Mouse (Mus musculus) hindbrain, embryonic 13.5 days (tissue): ENCODE data around the gene Paip2b. TPM values are rescaled to one million over a fixed set of nuclear protein-coding genes. Genes with fewer than 3 reads are reported as not detected.
"Not testable (repeated sequence)": the region's sequence is repeated elsewhere in the genome, so short reads cannot be mapped to it uniquely, and the experiment has no call there.

Experiments
- ATAC-seq: fragments of 200-750 bp; cut with Nextera tagmentation; 2 replicates; pipeline ENCODE4 v1.8.0; 2017; ENCODE audit warnings: moderate TSS enrichment; ENCODE audit not compliant: low FRiP score
- H3K27ac ChIP-seq: fragments of 300-500 bp; sonication (generic); 2 replicates; pipeline ENCODE4 v1.5.1; 2015; ENCODE audit warnings: inconsistent platforms, mild to moderate bottlenecking, moderate library complexity
- H3K27me3 ChIP-seq: fragments of 300-500 bp; sonication (generic); 2 replicates; pipeline ENCODE4 v1.6.1; 2015; ENCODE audit warnings: mild to moderate bottlenecking, inconsistent platforms
- H3K36me3 ChIP-seq: fragments of 300-500 bp; sonication (generic); 2 replicates; pipeline ENCODE4 v1.6.1; 2015; ENCODE audit warnings: mild to moderate bottlenecking, inconsistent platforms
- H3K4me1 ChIP-seq: fragments of 300-500 bp; sonication (generic); replicated peaks from 2 replicates; pipeline ENCODE4 v1.6.1; 2015; ENCODE audit warnings: inconsistent platforms
- H3K4me2 ChIP-seq: fragments of 300-500 bp; sonication (generic); 2 replicates; pipeline ENCODE4 v1.6.1; 2015; ENCODE audit warnings: inconsistent platforms, mild to moderate bottlenecking, moderate library complexity
- H3K4me3 ChIP-seq: fragments of 300-500 bp; sonication (generic); 2 replicates; pipeline ENCODE4 v1.5.1; 2015; ENCODE audit warnings: mild to moderate bottlenecking, inconsistent platforms
- H3K9ac ChIP-seq: fragments of 300-500 bp; sonication (generic); 2 replicates; pipeline ENCODE4 v1.6.1; 2015; ENCODE audit warnings: mild to moderate bottlenecking, inconsistent platforms
- H3K9me3 ChIP-seq: fragments of 300-500 bp; sonication (generic); 2 replicates; pipeline ENCODE4 v1.6.1; 2016; ENCODE audit warnings: inconsistent platforms
- WGBS: fragments of 180-500 bp; shearing (Covaris S2); methylation state at CpG from one replicate; pipeline ENCODE4 v1.1.7; 2015; 5-methylcytosine and 5-hydroxymethylcytosine counted together
- polyA plus RNA-seq: library from polyadenylated mRNA; unstranded; fragments of >200 nt; fragmentation: Nextera tagmentation; extraction: Ambion mirVana; gene quantifications from 2 replicates; pipeline ENCODE4 v1.2.1, GENCODE M21; 2015

Paip2b gene
- polyA plus RNA-seq, 1 experiment from 2014 or later: 25.3 TPM

DNA sequence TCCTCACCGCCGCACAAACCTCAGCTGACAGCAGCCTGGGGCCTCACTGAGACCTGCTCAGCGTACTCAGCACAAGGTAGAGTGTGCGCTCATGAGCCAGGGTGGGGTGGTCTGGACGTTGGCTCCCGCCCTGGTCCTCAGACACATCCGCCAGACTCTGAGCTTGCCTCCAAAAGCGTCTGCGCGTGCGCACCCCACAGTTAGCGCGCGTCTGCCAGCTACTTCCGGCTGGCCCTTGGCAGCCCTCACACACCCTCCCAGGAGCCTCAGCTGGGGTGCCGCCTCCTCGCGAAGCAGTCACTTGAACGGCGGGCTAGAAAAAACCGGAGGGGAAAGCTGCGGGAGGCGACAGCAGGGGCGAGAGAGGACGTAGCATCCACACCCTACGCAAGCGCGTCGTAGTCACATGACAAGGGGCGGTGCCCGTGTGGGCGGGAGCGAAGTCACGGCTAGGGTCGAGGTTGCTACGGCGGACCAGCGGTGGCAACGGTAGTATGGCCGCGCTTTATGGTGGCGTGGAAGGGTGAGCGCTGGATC, 36.7 kb downstream of the Paip2b start, which contains the start of gene Nagk:
Gene Nagk (plus strand): TSS at position 223 of the 537 bp plus-strand sequence.
- ATAC-seq: peak; percentile 97
- under 1% methylated on average over 43 of the region's 43 CpGs for WGBS

GRCm38 (mm10) chr6:83791251-83791890, 40.2 kb downstream of the Paip2b start:
- Histone ChIP-seq H3K27ac (no peak overlapping the region), H3K4me3 (no peak overlapping the region), H3K9ac (no peak overlapping the region), H3K9me3 (no peaks in the 10 kb centered on the region), H3K27me3 (0 out of 2 replicates have a peak, but pooled peaks cover 12% of the 10 kb centered on the region), H3K4me2 (no peak overlapping the region), H3K36me3 (no peaks in the 10 kb centered on the region), H3K4me1 (peaks cover 19% of the 10 kb centered on the region)
- WGBS: 82% methylated on average over 4 of the region's 4 CpGs
- ATAC-seq: no peak

More for the DNA sequence above, 36.7 kb downstream of the Paip2b start, which contains the start of gene Nagk:
- Histone ChIP-seq H3K27ac (peak within 1 kb of the TSS; percentile 98), H3K4me3 (peak within 1 kb of the TSS; percentile 73), H3K4me1 (peaks cover 24% of the 10 kb centered on the region), H3K9me3 (no peaks in the 10 kb centered on the region), H3K36me3 (peaks cover 20% of the 10 kb centered on the region), H3K9ac (peak within 1 kb of the TSS; percentile 91), H3K27me3 (0 out of 2 replicates have a peak, but pooled peaks cover 12% of the 10 kb centered on the region), H3K4me2 (peak within 1 kb of the TSS; percentile 85)

- H3K4me2 ChIP-seq, H3K9me3 ChIP-seq, ATAC-seq, H3K27ac ChIP-seq, H3K4me3 ChIP-seq, H3K36me3 ChIP-seq, H3K9ac ChIP-seq: not testable (repeated sequence)
- Histone ChIP-seq H3K4me1 (peaks cover 12% of the 10 kb centered on the region), H3K27me3 (peaks cover 12% of the 10 kb centered on the region; the same call in 1 of the 2 replicates)
- 88% methylated on average over 5 of the region's 5 CpGs for WGBS
Measured at GRCm38 (mm10) chr6:83790533-83790932, 41.0 kb downstream of the Paip2b start.

- Histone ChIP-seq H3K36me3 (no peaks in the 10 kb centered on the region), H3K4me2 (no peak overlapping the region), H3K9me3 (no peaks in the 10 kb centered on the region), H3K27ac (no peak overlapping the region), H3K4me3 (no peak overlapping the region), H3K9ac (peak overlapping the region; percentile 43; the same call in 1 of the 2 replicates), H3K4me1 (peaks cover 4% of the 10 kb centered on the region; the same call in 1 of the 2 replicates), H3K27me3 (peaks cover 12% of the 10 kb centered on the region; the same call in 1 of the 2 replicates)
- 35% methylated on average over 7 of the region's 7 CpGs for WGBS
- no peak for ATAC-seq
Measured at GRCm38 (mm10) chr6:83788554-83788953, 43.0 kb downstream of the Paip2b start.

GRCm38 (mm10) chr6:83786426-83786825, 45.1 kb downstream of the Paip2b start:
- no peak overlapping the region for H3K4me3 ChIP-seq
- no peak overlapping the region for H3K4me2 ChIP-seq
- no peaks in the 10 kb centered on the region for H3K36me3 ChIP-seq
- 86% methylated on average over 3 of the region's 3 CpGs for WGBS
- peaks cover 4% of the 10 kb centered on the region; the same call in 1 of the 2 replicates for H3K4me1 ChIP-seq
- no peak overlapping the region for H3K27ac ChIP-seq
- peaks cover 3% of the 10 kb centered on the region; the same call in 1 of the 2 replicates for H3K27me3 ChIP-seq
- no peak for ATAC-seq
- H3K9me3 ChIP-seq: no peaks in the 10 kb centered on the region
- no peak overlapping the region for H3K9ac ChIP-seq

DNA sequence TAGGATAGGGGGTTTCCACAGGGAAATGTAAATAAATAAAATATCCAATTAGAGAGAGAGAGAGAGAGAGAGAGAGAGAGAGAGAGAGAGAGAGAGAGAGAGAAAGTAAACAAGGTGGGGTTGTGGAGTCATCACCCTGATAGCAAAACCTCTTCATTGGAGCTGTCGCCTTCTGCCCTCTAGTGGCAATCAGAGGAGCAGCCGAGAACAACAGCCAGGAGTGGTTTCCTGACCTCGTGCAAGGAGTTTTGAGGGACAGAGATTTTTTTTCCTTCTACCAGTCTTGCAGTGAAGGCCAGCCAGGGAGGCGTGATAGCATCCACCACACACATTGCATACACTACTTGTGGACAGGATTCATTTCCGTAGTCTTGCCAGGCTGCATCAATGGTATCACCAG, 52.5 kb downstream of the Paip2b start:
- no peaks in the 10 kb centered on the region for H3K36me3 ChIP-seq
- H3K4me1 ChIP-seq: peaks cover 16% of the 10 kb centered on the region
- no peak overlapping the region for H3K4me2 ChIP-seq
- WGBS: 8% methylated on average over 5 of the region's 5 CpGs
- 0 out of 2 replicates have a peak, but pooled peaks cover 3% of the 10 kb centered on the region for H3K27me3 ChIP-seq
- no peak overlapping the region for H3K27ac ChIP-seq
- H3K4me3 ChIP-seq: no peak overlapping the region
- H3K9ac ChIP-seq: no peak overlapping the region
- H3K9me3 ChIP-seq: no peaks in the 10 kb centered on the region
- ATAC-seq: no peak

DNA sequence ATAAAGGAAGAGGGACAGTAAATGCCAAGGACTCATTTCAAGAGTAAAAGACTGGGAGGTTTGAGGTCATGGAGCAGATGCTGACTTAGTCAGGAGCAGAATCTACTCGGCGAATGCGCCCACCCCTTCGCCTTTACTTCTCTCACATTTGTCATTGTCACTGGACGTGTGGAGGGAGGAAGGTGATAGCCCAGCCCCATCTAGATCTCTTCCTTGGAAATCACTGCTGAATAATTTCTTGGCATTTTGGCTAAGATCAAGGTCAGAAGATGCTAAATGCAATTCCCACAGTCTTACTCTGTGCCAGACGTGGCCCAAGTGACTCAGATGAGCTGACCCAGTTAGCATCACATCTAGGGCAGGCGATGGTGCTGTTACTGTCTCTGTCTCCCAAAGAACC, 53.2 kb downstream of the Paip2b start:
- H3K4me1 ChIP-seq: peaks cover 23% of the 10 kb centered on the region
- 0 out of 2 replicates have a peak, but pooled peaks cover 2% of the 10 kb centered on the region for H3K36me3 ChIP-seq
- H3K27me3 ChIP-seq: 0 out of 2 replicates have a peak, but pooled peaks cover 3% of the 10 kb centered on the region
- no peak overlapping the region for H3K4me3 ChIP-seq
- H3K9ac ChIP-seq: no peak overlapping the region
- ATAC-seq: no peak
- H3K27ac ChIP-seq: no peak overlapping the region
- H3K9me3 ChIP-seq: no peaks in the 10 kb centered on the region
- 78% methylated on average over 7 of the region's 7 CpGs for WGBS
- no peak overlapping the region for H3K4me2 ChIP-seq

- Histone ChIP-seq H3K27ac (peak within 1 kb of the TSS; percentile 87), H3K4me2 (peak within 1 kb of the TSS; percentile 76), H3K9me3 (no peaks in the 10 kb centered on the region), H3K4me3 (peak within 1 kb of the TSS; percentile 93), H3K4me1 (peaks cover 30% of the 10 kb centered on the region), H3K27me3 (0 out of 2 replicates have a peak, but pooled peaks cover 3% of the 10 kb centered on the region), H3K36me3 (peaks cover 22% of the 10 kb centered on the region), H3K9ac (peak within 1 kb of the TSS; percentile 97)
- under 1% methylated on average over 45 of the region's 45 CpGs for WGBS
- ATAC-seq: peak; percentile 95
Measured at GRCm38 (mm10) chr6:83775638-83776293, 55.8 kb downstream of the Paip2b start, which contains the start of gene Tex261. Tex261 (minus strand) TSS chr6:83775813.

- H3K9me3 ChIP-seq: no peaks in the 10 kb centered on the region
- peaks cover 30% of the 10 kb centered on the region for H3K4me1 ChIP-seq
- peaks cover 28% of the 10 kb centered on the region for H3K36me3 ChIP-seq
- H3K27me3 ChIP-seq: no peaks in the 10 kb centered on the region
- peak; percentile 56 for ATAC-seq
- H3K4me3 ChIP-seq: peak overlapping the region; percentile 93
- 2% methylated on average over 14 of the region's 14 CpGs for WGBS
- H3K4me2 ChIP-seq: peak overlapping the region; percentile 76
- H3K9ac ChIP-seq: peak overlapping the region; percentile 97
- peak overlapping the region; percentile 87 for H3K27ac ChIP-seq
Measured at GRCm38 (mm10) chr6:83774781-83775563, 56.6 kb downstream of the Paip2b start.

DNA sequence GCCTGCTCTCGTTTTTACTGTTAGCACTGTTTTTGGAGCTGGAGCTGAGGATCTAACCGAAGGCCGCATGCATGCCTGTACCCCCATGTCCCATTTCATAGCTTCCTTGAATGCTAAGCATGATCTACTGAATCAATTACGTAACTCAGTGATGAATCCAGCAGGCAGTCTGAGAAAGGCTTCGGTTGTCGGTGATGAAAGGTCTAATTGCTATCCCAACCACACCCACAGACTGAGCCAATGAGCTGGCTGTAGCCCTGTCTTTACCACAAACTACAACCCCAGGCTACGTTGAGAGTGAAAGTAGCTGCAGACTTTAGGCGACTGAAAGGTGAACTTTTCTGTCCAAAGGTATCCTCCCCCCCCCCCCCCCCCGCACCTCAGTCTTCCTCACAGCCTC, 57.4 kb downstream of the Paip2b start:
- Histone ChIP-seq H3K4me2 (peak overlapping the region; percentile 76), H3K9me3 (no peaks in the 10 kb centered on the region), H3K4me3 (peak overlapping the region; percentile 93; the same call in 1 of the 2 replicates), H3K36me3 (peaks cover 37% of the 10 kb centered on the region), H3K4me1 (peaks cover 30% of the 10 kb centered on the region), H3K9ac (peak overlapping the region; percentile 97; the same call in 1 of the 2 replicates), H3K27me3 (no peaks in the 10 kb centered on the region), H3K27ac (no peak overlapping the region)
- no peak for ATAC-seq
- WGBS: 73% methylated on average over 9 of the region's 9 CpGs

GRCm38 (mm10) chr6:83768485-83768884, 63.1 kb downstream of the Paip2b start:
- WGBS: 86% methylated on average over 5 of the region's 5 CpGs
- Histone ChIP-seq H3K36me3 (peaks cover 57% of the 10 kb centered on the region), H3K4me2 (no peak overlapping the region), H3K4me3 (no peak overlapping the region), H3K4me1 (peaks cover 9% of the 10 kb centered on the region), H3K9me3 (no peaks in the 10 kb centered on the region), H3K27me3 (peaks cover 17% of the 10 kb centered on the region), H3K27ac (no peak overlapping the region), H3K9ac (no peak overlapping the region)
- no peak for ATAC-seq
